Mouse (Mus musculus) left cerebral cortex, postnatal 4 days (tissue): ENCODE data around the gene Sfi1. TPM values are rescaled to one million over a fixed set of nuclear protein-coding genes. Genes with fewer than 3 reads are reported as not detected.
"Not testable (repeated sequence)": the region's sequence is repeated elsewhere in the genome, so short reads cannot be mapped to it uniquely, and the experiment has no call there.

ENCODE experiments used
- DNase-seq: peaks from one replicate; pipeline ENCODE4 v3.0.0-alpha.2; 2022
- intact Hi-C: fragments of 180-260 bp; cut with DNase I; formaldehyde crosslinking; loops from one replicate; pipeline ENCODE4 v1.15.1; 2025
- total RNA-seq, 2 experiments: library from RNA; stranded (reverse); gene quantifications; 2 replicates each; pipeline ENCODE4 v1.2.3; 2021

Gene Sfi1
- total RNA-seq, 2 experiments from 2014 or later = 76.6 to 108 TPM

- intact Hi-C loops = no loop called here
- DNase-seq = no peak
Measured at GRCm38 (mm10) chr11:3105261-3105731, 88.0 kb downstream of the Sfi1 start.

GRCm38 (mm10) chr11:3104501-3105260 lies 88.6 kb downstream of the Sfi1 start:
- DNase-seq = not testable (repeated sequence)

GRCm38 (mm10) chr11:3103619-3104164 lies 89.6 kb downstream of the Sfi1 start:
- intact Hi-C loops = no loop called here
- DNase-seq = no peak

More at GRCm38 (mm10) chr11:3104501-3105260, 88.6 kb downstream of the Sfi1 start:
- intact Hi-C loops = not testable (repeated sequence)

GRCm38 (mm10) chr11:3102626-3103025 lies 90.6 kb downstream of the Sfi1 start:
- intact Hi-C loops, DNase-seq: not testable (repeated sequence)

- intact Hi-C loops = no loop called here
- no peak for DNase-seq
Measured at GRCm38 (mm10) chr11:3101875-3102494, 91.3 kb downstream of the Sfi1 start.

- intact Hi-C loops = no loop called here
- DNase-seq = no peak
Measured at GRCm38 (mm10) chr11:3101072-3101874, 92.0 kb downstream of the Sfi1 start.

GRCm38 (mm10) chr11:3100066-3100645 lies 93.1 kb downstream of the Sfi1 start:
- DNase-seq, intact Hi-C loops: not testable (repeated sequence)

Other genes starting within 250 kb of the Sfi1 start
- 10 to 100 TPM; 73.6 to 76.8 TPM for gene Eif4enif1, start 8.9 kb upstream of the Sfi1 start, total RNA-seq
- gene Drg1, start 73.0 kb upstream of the Sfi1 start, total RNA-seq = 10 to 100 TPM; 86.1 to 96.8 TPM
- 10 to 100 TPM; 62.5 to 62.9 TPM for gene Patz1, start 95.4 kb upstream of the Sfi1 start, total RNA-seq
- gene Pik3ip1, start 136.9 kb upstream of the Sfi1 start, total RNA-seq = 10 to 100 TPM; 22.9 to 23.4 TPM
- gene Limk2, start 215.7 kb upstream of the Sfi1 start, total RNA-seq = 100 to 1,000 TPM; 135 to 140 TPM